Mouse (Mus musculus) embryonic facial prominence, embryonic 11.5 days (tissue): ENCODE results near the gene Pum2. TPM values are rescaled to one million over a fixed set of nuclear protein-coding genes. Genes with fewer than 3 reads are reported as not detected.

Experiments used
- ATAC-seq: fragments of 200-750 bp; cut with Nextera tagmentation; replicated peaks from 2 replicates; pipeline ENCODE4 v1.8.0; 2017; ENCODE audit warnings: low read depth; ENCODE audit not compliant: insufficient number of reproducible peaks, low FRiP score, low TSS enrichment
- DNase-seq: peaks from one replicate; pipeline ENCODE4 v3.0.0-alpha.2; 2015; ENCODE audit warnings: low spot score
- H3K27ac ChIP-seq: fragments of 300-500 bp; sonication (generic); replicated peaks from 2 replicates; pipeline ENCODE4 v1.5.1; 2014; ENCODE audit warnings: mild to moderate bottlenecking, low read depth, low read length, control low read depth
- H3K27me3 ChIP-seq: fragments of 300-500 bp; sonication (generic); 2 replicates; pipeline ENCODE4 v1.6.1; 2014; ENCODE audit warnings: mild to moderate bottlenecking, low read length, moderate library complexity, mixed read lengths; ENCODE audit not compliant: control insufficient read depth, insufficient read depth
- H3K36me3 ChIP-seq: fragments of 300-500 bp; sonication (generic); replicated peaks from 2 replicates; pipeline ENCODE4 v1.6.1; 2014; ENCODE audit warnings: low read depth, mild to moderate bottlenecking, low read length, moderate library complexity, mixed read lengths; ENCODE audit not compliant: control insufficient read depth, insufficient read depth
- H3K4me1 ChIP-seq: fragments of 300-500 bp; sonication (generic); 2 replicates; pipeline ENCODE4 v1.6.1; 2014; ENCODE audit warnings: low read length, mixed read lengths; ENCODE audit not compliant: control insufficient read depth, insufficient read depth
- H3K4me2 ChIP-seq: fragments of 300-500 bp; sonication (generic); 2 replicates; pipeline ENCODE4 v1.6.1; 2014; ENCODE audit warnings: low read depth, mild to moderate bottlenecking, control low read depth, low read length, moderate library complexity
- H3K4me3 ChIP-seq: fragments of 300-500 bp; sonication (generic); 2 replicates; pipeline ENCODE4 v1.5.1; 2014; ENCODE audit warnings: low read depth, low read length, control low read depth
- H3K9ac ChIP-seq: fragments of 300-500 bp; sonication (generic); replicated peaks from 2 replicates; pipeline ENCODE4 v1.6.1; 2014; ENCODE audit warnings: mild to moderate bottlenecking, control low read depth, low read length
- H3K9me3 ChIP-seq: fragments of 300-500 bp; sonication (generic); replicated peaks from 2 replicates; pipeline ENCODE4 v1.6.1; 2016; ENCODE audit warnings: mild to moderate bottlenecking, low read length, inconsistent platforms, mixed read lengths; ENCODE audit not compliant: control insufficient read depth
- WGBS: fragments of 180-500 bp; shearing (Covaris S2); extraction: QIAGEN DNeasy Blood & Tissue Kit; methylation state at CpG from one replicate; pipeline ENCODE4 v1.1.7; 2014; 5-methylcytosine and 5-hydroxymethylcytosine counted together
- polyA plus RNA-seq: library from polyadenylated mRNA; unstranded; fragments of >200 nt; fragmentation: Nextera tagmentation; extraction: Ambion mirVana; gene quantifications from 2 replicates; pipeline ENCODE4 v1.2.1, GENCODE M21; 2014

The Pum2 gene
- polyA plus RNA-seq, 1 experiment from 2014 or later = 79.7 TPM

DNA sequence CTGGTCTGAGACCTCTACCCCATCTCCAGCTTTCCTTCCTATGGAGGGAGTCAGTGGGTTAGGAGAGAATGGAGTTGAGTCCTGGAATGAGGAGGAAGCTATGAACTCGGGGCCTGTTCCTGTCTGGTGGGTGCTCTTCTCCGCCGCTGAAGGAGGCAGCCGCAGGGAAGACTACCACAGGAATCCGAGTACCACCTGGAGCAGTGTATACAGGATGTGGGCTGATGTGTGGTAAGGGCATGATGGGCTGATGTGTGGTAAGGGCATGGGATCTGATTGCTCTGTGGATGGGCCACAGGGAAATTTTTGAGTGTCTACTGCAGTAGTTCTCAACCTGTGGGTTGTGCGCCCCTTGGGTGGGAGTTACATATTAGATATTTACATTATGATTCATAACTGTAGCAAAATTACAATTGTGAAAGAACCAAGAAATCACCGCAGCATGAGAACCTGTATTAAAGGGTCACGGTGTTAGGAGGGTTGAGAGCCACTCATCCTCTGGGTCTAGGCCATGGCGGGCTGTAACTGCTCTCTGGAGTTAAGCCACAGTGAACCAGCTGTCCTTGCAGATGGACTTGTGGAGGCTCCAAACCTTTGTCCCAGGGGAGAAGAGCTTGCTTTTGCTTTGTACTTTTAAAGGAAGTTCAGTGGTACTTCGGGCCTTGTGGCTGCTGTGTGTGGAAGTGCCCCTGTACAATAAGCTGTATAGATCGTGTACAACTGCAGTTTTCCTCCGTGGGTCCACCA lies 113.2 kb downstream of the Pum2 start:
- ATAC-seq (no peak), DNase-seq (no peak)
- no peaks in the 10 kb centered on the region for H3K27me3 ChIP-seq
- H3K9ac ChIP-seq = no peak overlapping the region
- no peak overlapping the region for H3K4me2 ChIP-seq
- peaks cover 5% of the 10 kb centered on the region; the same call in 1 of the 2 replicates for H3K36me3 ChIP-seq
- H3K4me1 ChIP-seq = peaks cover 2% of the 10 kb centered on the region
- H3K4me3 ChIP-seq = no peak overlapping the region
- H3K9me3 ChIP-seq = no peaks in the 10 kb centered on the region
- WGBS = 90% methylated on average over 12 of the region's 12 CpGs
- H3K27ac ChIP-seq = no peak overlapping the region

DNA sequence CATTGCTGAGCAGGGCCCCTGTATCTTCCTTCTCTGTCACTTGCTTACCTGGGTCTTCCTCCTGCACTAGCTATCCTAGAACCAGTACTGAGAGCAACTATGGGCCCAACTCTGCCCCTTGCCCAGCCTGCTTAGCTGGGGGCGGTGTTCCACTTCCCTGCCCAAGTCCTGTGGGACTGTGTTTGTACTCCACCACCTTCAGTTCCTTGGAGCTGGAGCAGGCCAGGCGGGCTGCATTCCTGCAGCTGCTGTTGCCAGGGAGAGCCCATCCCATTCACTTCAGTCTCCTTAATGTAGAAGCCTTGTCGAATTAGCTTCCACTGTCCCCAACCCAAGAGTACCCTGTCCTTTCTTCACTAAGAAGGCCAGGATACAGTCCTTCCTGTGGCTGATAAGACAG lies 114.5 kb downstream of the Pum2 start:
- 74% methylated on average over 3 of the region's 3 CpGs for WGBS
- H3K4me3 ChIP-seq = no peak overlapping the region
- H3K9ac ChIP-seq = no peak overlapping the region
- no peak overlapping the region for H3K4me2 ChIP-seq
- ATAC-seq (no peak), DNase-seq (no peak)
- H3K36me3 ChIP-seq = peaks cover 5% of the 10 kb centered on the region; the same call in 1 of the 2 replicates
- no peaks in the 10 kb centered on the region for H3K9me3 ChIP-seq
- peaks cover 2% of the 10 kb centered on the region; the same call in 1 of the 2 replicates for H3K4me1 ChIP-seq
- no peak overlapping the region for H3K27ac ChIP-seq
- no peaks in the 10 kb centered on the region for H3K27me3 ChIP-seq

DNA sequence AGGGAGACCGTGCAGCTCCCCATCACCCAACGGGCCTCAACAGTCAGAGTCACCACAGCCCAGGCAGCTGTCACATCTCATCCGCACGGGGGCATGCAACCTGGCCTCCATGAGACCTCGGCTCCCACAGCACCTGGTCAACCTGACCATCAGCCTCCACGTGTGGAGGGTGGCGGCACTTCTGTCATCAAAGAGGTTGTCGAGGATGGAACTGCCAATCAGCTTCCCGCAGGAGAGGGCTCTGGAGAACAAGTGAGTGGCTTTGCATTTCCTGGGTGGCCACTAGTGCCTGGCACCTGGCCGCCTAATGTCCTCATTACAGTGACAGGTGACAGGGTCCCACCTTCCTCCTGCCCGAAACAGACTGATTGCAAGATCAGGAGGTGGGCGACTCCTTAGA lies 116.7 kb downstream of the Pum2 start:
- no peak for DNase-seq
- H3K27ac ChIP-seq = no peak overlapping the region
- peaks cover 2% of the 10 kb centered on the region; the same call in 1 of the 2 replicates for H3K4me1 ChIP-seq
- no peak overlapping the region for H3K4me2 ChIP-seq
- H3K4me3 ChIP-seq = no peak overlapping the region
- H3K36me3 ChIP-seq = peaks cover 5% of the 10 kb centered on the region
- no peaks in the 10 kb centered on the region for H3K27me3 ChIP-seq
- no peak overlapping the region for H3K9ac ChIP-seq
- ATAC-seq = no peak
- WGBS = 93% methylated on average over 12 of the region's 12 CpGs
- H3K9me3 ChIP-seq = no peaks in the 10 kb centered on the region

DNA sequence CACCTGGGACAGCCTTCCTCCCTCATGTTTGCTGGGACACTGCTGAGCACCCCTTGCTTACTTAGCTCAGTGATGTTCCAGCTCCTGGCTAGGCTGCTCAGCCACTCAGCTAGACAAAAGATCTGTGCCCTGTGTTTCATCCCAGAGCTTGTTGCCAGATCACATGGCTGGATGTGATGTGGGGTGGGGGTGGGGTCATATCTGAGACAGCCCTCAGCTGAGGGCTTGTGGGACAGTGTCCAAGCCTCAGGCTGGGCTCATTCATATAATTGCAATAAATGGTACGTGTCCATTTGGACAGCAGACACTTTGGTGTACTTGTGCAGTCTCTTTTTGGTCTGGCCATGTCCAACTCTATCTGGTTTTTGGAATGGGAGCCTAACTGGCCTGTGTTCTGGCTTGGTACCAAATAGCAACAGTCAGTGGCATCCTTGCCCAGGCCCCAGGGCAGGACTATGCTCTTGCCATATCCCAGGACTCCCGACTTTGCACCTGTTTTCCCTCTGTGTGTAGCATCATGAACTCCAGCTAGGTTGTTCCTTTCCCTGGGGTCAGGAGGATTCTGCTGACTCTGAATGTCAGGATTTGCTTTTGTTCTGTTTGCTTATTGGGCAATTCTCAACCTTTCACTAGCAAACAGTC lies 119.6 kb downstream of the Pum2 start:
- ATAC-seq = peak; percentile 42; the same call in 1 of the 2 replicates
- H3K27ac ChIP-seq = no peak overlapping the region
- H3K27me3 ChIP-seq = no peaks in the 10 kb centered on the region
- H3K9ac ChIP-seq = no peak overlapping the region
- H3K36me3 ChIP-seq = peaks cover 5% of the 10 kb centered on the region
- no peak overlapping the region for H3K4me3 ChIP-seq
- H3K9me3 ChIP-seq = no peaks in the 10 kb centered on the region
- no peak overlapping the region for H3K4me2 ChIP-seq
- H3K4me1 ChIP-seq = no peaks in the 10 kb centered on the region; the same call in 1 of the 2 replicates
- DNase-seq = no peak
- WGBS = 91% methylated on average over 2 of the region's 2 CpGs

DNA sequence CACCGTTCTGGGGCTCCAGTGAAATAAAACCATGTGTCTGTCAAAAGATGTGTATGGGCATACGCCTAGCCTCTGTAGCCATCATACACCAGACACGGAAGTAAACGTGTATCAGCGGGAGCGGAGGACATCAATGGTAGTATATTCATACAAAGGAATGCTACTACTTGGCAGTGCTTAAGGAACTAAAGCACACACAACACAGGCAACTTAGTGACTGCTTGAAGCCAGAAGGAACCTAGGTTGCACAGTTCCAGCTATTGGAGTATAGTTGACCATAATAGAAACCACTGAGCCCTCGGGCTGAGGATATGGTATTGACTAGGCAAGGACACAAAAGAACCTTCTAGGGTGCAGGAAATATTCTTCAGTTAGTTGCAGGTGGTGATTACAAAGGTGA lies 124.0 kb downstream of the Pum2 start:
- Histone ChIP-seq H3K4me3 (no peak overlapping the region), H3K9me3 (no peaks in the 10 kb centered on the region), H3K4me1 (no peaks in the 10 kb centered on the region; the same call in 1 of the 2 replicates), H3K27ac (0 out of 2 replicates have a peak overlapping the region, but pooled peaks have one; percentile 9), H3K9ac (no peak overlapping the region), H3K27me3 (no peaks in the 10 kb centered on the region), H3K36me3 (no peaks in the 10 kb centered on the region; the same call in 1 of the 2 replicates), H3K4me2 (no peak overlapping the region)
- DNase-seq (no peak), ATAC-seq (no peak)
- WGBS = 85% methylated on average over 7 of the region's 7 CpGs

DNA sequence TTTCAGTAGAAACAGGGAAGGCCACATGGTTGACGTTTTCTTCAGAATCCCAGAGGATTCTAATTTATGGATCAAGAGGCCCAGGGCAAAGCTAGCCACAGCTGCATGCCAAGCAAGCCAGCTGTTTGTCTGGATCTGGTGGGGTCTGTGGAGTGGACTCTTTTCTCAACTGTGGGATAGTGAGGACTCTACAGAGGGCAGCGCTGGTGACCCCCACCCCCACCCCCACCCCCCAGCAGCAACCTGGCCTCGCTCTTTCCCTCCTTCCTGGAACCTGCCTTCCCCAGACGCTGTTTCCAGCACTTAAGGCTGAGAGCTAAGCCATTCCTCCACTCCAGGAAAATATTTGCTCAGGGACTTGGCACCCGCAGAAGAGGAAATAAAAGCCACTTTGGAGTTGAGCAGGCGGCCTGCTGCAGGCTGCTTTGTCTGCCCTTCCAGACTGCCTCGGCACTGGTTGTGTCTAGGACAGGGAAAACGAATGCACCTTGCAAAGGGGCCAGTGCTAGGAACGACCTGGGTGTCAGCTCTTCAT lies 124.6 kb downstream of the Pum2 start:
- Histone ChIP-seq H3K4me1 (peaks cover 2% of the 10 kb centered on the region; the same call in 1 of the 2 replicates), H3K9me3 (no peaks in the 10 kb centered on the region), H3K4me2 (no peak overlapping the region), H3K4me3 (no peak overlapping the region), H3K36me3 (no peaks in the 10 kb centered on the region; the same call in 1 of the 2 replicates), H3K27me3 (no peaks in the 10 kb centered on the region), H3K27ac (no peak overlapping the region), H3K9ac (no peak overlapping the region)
- peak; percentile 33 for DNase-seq
- ATAC-seq = no peak
- WGBS = 47% methylated on average over 9 of the region's 9 CpGs
